Mouse (Mus musculus): ENCODE measurements around the gene Nmrk2.

DNA sequence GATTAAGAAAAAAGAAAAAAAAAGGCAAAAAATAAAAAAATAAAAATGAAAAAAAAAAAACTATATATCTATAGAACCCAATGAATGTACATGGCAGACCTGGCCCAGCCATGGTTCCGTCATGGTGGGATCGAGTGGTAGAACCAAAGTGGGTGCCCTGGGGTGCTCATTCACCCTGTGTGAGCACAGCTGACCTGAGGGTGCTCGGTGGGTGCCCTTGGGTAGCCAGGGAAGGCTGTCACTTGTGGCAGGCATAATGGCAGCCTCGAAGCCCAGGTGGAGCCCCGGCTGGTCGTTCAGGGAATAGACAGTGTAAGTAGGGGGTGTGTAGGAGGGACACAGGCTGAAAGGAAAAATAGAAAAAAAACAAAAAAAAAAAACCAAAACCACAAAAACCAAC is 50.6 kb downstream of the Nmrk2 start:
- TF ChIP-seq POLR2A (IDR thresholded peaks at IDR 0.05; ENCODE audit: insufficient read depth, low read length) (no peak), CTCF (IDR thresholded peaks at IDR 0.05; ENCODE audit: low read depth, low read length) (no peak)

Measured in ES-Bruce4 (cell line).